Mouse (Mus musculus) megakaryocyte progenitor cell, adult 5-6 weeks (primary cell): ENCODE measurements around the gene Tfb1m. TPM values are rescaled to one million over a fixed set of nuclear protein-coding genes. Genes with fewer than 3 reads are reported as not detected.
A peak's percentile ranks its signal among the peaks of the same experiment; 100 is the strongest.

ENCODE experiments used
- ATAC-seq: replicated peaks from 2 replicates; pipeline ENCODE4 v1.8.0; 2016; ENCODE audit warnings: mild to moderate bottlenecking, moderate TSS enrichment, inconsistent platforms; ENCODE audit not compliant: poor library complexity
- total RNA-seq, 2 experiments: library from RNA; stranded (forward) in 1 of 2; stranded (reverse) in 1 of 2; fragments of 157-497, 149-512 nt in 1 of 2; fragments of 200-1000 nt in 1 of 2; gene quantifications; 2 replicates each; pipeline versions ENCODE4 v1.2.3 to v1.2.4; 2015 to 2017

Gene Tfb1m
- total RNA-seq, 2 experiments from 2014 or later: 12.1 to 24.0 TPM

DNA sequence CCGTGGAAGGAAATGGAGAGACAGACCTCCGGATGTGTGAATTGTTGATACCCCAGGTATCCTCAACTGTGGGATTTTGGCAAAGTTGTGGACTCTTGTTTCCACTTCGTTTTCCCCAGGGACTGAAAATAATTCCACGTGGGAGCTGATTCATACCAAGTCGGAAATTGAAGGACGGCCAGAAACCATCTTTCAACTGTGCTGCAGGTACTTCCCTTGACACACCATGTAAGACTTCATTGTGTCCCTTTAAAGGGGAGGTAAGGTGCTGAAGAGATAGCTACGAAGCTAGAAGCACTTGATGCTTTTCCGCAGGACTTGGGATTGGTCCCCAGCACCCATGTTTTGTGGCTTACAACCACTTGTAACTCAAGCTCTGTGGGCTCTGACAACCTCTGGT, 41.7 kb downstream of the Tfb1m start:
- ATAC-seq: no peak

DNA sequence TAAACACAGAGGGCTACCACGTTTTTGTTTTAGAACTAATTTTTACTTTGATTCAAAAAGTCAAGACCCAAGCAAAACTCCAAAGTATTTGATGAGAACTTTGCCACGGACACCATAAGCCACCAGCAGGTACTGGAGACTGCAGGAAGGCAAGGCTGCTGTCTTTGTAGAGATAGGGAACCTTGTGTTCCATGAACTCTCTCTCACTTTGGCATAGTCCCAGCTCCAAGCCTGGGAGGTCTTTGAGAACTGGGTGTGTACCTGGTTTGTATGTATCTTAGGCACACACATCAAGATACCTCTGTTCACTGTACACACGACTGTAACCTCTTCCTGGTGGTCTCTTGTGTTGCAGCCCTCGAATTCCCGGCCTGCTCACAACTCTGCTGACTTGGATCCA, 43.3 kb downstream of the Tfb1m start:
- ATAC-seq: peak; percentile 51

DNA sequence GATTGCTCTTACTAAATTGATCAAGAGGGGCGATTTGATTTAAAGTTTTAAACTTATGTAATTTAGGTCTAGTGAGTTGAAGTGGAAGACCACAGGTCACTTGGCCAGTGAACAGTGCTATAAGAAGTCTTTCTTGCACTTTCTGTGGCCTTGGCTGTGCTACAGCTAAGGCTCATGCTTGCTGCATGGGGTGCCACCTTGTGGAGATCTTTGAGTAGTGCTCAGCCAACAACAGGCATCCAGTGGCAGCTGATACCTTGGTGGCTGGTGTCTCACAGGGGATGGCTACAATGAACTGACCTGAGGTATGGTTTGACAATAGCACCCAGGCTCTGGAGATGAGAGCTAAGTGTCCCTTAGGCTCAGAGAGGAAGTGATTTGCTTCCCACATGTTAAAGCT, 47.7 kb downstream of the Tfb1m start:
- ATAC-seq: peak; percentile 95

DNA sequence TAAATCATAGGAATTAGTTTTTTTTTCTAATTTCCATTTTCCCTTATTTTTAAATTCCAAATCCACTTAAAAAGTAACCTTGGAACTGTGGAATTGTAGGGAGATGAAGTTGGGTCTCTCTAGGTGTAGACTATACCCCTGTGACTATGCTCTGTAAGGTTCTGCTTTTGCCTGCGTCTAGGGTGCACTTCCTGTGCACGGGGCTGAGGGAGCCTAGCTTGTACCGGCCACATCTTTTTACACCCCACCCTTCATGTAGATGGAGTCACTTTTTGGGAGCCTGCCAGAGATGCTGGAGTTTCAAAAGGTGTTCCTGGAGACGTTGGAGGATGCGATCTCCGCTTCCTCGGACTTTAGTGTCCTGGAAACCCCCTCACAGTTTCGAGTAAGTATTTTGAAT, 51.1 kb downstream of the Tfb1m start:
- ATAC-seq: peak; percentile 62

DNA sequence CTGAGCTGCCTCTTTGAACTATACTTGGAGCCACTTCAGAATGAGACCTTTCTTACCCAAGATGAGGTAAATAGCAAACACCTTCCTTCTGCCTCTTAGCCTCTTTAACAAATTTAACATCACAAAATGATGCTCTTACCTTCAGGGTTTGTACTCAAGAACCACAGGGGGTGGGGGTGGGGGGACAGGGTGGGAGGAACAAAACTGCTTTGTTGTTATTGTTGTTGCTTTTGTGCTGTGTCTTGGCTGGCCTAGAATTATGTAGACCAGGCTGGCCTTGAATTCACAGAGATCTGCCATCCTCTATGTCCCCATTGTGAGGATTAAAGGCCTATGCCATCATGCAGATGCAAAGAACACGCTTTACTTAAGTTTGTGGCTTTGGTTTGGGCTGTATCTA, 51.9 kb downstream of the Tfb1m start:
- no peak for ATAC-seq

DNA sequence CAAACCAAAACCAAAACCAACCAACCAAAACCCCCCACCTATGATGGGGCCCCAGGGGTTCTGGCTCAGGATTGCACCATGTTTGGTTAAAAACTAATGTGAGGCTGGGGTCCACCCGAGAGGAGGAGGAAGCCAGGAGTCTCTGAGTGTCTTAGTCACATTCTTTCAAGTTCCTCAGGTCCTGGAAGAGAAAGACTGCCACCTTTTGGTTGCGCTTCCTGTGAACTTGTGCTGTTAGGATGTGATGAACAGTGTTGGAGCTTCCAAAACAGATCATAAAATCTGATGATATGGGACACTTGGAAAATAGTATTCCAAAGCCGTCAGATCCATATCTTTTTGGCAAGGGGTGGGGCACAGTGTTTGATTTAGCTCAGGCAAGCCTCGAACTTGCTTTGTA, 56.6 kb downstream of the Tfb1m start:
- no peak for ATAC-seq

DNA sequence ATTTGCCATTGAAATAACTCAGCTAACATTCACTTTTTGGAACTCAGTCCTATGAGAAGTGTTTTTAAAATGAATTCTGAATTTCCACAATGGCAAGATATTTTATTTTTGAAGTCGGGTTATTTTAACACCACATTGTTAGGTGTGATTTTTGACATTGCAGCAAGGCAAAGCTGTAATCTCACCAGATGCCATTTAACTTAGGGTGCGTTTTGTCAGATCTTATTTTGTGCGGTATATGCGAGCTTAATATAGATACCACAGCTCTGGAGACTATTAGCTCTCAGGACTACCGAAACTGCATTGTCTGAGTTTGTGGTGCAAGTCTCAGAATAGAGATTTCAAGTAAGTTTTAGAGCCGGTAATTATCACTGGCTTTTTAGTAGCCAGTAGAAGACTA, 57.5 kb downstream of the Tfb1m start:
- ATAC-seq: no peak

DNA sequence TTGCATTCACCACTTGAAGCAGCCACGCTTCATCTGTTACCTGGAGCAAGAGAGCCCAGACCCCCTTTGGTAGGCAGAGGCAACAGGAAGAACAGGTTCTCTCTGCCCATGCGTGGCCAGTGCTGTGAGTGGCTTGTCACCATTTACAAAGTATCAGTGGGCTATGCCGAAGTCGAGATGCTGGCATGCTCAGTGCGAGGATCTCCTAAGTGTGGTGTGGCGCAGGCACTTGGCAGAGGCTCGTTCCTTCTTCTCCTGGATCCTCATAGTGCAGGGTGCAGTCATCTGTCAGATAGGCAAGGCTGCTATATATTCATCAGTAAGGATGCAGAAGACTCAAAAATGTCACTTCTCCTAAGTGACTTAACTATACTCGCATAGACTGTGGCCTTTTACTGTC, 58.1 kb downstream of the Tfb1m start:
- no peak for ATAC-seq

DNA sequence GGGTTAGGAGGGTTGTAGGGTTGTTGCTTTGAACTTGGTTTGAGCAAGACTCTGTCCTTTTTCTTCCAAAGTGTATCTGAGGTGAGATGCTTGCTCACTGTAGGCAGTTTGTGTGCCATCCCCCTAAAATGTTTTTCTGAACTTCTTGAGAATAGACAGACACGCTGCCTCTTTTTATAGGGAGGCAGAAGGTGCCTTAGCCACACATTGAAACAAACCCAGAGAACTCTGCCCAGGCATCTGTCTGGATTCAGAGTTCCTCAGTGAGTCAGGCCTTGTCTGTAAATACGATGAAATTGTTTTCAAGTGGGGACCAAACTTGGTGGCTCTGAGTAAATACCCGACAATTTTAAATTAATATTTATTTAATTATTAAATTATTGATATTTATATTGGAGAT, 59.0 kb downstream of the Tfb1m start:
- no peak for ATAC-seq

DNA sequence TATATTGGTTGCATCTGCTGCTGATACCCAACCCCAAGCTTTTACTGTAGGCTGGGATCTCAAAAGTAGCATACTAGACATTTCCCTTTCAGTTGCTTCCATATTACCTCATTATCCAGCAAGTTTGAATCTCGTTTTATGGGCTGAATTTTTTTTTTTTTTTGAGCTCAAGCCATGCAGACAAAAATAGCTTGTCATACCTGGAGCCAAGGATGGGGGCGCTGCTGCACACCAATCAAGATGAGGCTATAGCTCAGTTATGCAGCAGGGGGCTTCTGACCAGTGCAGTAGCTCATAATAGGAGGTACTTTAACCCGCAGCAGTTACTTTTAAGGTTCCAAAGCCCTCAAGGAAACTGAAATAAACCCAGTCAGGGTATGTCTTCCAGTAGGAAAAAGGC, 59.5 kb downstream of the Tfb1m start:
- ATAC-seq: peak; percentile 97

DNA sequence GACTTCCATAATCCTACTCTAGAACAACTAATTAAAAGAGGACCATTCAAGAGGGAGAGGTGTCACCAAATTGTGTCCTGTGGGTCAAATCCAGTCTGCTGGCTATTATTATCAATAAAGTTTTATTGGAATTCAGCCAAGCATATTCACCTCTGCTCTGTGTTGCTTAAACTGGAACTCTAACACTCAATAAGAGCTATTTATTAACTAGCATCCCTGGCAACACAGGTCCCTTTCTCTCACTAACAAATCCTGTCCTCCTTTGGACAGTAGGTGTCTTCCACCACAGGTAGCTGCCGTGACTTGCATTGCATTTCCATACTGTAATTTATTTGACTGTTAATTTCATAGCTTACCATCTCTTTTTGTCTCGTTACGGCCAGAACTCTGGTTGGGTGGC, 61.5 kb downstream of the Tfb1m start:
- no peak for ATAC-seq

DNA sequence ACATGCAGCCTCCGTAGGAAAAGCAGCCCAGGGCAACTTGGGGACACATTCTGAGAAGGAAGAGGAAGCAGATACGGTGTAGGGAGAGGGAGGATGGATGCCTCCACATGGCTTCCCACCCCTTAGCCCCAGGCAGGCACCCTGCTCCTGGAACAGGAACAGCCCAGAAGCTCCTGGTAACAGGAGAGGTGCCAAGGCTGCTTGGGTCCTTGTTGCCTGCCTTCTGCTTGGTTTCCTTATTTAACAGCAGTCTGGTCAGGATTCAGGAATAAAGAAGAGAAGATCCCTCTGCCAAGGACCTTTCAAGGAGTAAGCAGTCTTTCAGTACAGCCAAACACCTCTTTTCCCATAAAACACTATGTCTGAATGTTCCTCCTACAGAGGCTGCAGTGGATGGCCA, 62.0 kb downstream of the Tfb1m start:
- ATAC-seq: no peak

DNA sequence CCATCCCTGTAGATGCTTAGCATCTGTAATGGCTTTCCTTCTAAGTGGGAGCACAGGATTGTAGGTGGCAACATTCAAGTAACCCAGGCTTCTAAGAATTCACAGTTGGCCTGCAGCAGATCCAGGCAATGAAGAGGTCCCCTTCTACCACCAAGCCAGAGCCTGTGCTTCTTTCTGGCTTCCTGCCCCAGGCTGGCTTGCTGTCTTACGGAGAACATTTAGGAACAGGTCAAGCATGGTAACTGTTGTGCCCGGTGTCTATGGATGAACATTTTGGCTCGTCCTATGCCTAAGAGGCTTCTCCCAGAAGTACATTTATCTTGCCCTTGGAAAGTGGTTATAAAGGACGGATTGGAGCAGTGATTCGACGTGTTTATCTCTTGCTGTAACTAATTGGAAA, 65.9 kb downstream of the Tfb1m start:
- ATAC-seq: no peak

DNA sequence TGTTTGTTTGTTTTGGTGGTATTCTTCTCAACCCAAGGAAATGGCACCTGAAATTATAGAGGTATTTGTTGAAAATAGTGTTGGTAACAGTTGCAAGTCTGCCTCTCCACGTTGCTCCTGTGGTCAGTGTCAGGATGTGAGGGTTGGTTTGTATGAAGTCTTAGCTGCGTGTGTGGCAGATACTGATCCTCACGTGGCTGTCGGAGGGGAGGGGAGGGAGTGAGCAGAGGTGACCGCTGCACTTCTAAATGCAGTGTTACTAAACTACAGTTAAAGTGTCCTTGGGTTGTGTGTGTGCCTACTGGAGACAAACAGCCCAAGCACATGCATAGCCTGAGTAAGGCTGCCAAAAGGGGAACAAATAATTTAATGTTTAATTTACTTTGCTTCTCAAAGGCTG, 66.5 kb downstream of the Tfb1m start:
- peak; percentile 59 for ATAC-seq

DNA sequence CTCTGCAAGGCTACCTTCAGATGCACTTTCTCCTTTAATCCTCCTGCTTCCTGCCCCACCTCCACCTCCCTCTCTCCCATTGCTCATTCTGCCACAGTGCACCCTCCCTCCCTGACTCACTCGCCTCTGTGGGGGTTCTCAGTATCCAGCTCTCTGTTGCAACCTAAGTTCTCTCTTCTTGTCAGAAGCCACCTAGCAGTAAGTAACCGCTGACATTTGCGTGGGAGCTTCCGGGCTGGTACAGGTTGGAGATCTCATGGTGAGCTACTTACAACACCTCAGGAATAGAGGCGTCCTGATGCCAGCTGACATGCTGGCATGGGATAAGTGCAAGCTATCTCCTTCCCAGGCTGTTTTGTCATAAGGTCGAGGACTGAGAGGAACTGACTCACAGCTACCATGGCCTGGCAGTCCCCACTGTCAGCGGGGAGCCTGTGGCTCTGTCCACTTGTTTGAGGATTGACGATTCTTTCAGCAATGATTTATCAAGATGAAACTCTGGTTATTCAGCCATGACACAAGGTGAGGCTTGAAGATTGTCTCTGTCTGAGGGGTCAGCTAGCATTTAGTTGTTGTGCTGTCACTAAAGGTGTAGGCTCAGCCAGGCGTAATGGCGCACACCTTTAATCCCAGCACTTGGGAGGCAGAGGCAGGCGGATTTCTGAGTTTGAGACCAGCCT, 67.2 kb downstream of the Tfb1m start:
- peak; percentile 70 for ATAC-seq

DNA sequence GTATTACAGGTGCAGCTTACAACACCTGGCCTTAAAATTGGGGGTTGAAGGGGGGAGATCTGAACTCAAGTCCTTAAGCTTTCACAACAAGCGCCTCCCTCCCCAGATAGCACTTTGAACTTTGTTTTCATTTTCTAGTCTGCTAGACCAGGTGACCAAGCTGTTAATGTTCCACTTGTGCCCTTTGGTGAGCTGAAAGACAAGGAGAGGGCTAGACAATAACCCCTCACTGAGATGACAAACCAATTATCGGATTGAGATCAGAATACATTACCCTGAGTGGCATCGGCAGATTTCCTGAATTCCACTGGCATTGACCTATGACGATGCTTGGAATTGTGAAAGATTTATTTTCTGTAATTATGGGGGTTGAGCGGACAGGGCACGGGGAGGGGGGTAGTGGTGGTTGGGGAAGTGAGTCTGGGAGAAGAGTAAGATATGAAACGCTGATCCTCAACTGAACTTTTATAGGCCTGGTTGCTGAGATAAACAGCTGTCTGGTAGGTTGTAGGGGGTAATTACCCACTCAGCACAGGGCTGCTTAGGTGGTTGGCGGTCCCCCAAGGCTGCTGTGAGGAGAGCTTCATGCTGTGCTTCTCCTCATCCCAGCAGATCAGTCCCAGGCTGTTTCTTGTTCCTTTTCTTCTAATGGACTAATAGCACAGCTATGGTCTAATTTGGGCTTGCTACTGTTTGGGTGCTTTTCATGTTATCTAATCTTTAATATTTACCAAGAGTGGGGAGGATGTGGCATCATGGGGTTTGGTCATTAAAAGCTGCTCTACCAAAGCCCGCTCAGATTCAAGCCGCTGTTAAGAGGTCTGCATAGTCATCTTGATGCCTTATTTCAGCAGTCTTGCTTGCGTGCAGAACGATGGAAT, 69.6 kb downstream of the Tfb1m start:
- ATAC-seq: peak; percentile 59

DNA sequence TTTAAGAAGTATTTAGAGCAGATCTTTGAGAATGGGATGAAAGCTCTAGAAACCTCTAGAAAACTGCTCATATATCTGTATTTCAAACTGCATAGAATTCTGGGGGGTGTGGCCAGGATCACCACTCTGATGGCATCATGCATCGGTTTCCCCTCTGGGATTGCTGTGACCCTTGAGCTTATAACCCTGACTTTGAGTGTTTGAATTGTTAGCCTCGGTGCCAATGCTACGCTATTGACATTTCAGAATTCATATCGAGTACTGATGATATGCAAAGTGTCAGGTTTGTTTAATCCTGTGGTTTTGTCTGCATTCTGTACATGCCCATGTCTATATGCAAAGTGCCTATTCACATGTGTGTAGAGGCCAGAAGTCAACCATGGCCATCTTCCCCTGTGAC, 70.4 kb downstream of the Tfb1m start:
- ATAC-seq: no peak

DNA sequence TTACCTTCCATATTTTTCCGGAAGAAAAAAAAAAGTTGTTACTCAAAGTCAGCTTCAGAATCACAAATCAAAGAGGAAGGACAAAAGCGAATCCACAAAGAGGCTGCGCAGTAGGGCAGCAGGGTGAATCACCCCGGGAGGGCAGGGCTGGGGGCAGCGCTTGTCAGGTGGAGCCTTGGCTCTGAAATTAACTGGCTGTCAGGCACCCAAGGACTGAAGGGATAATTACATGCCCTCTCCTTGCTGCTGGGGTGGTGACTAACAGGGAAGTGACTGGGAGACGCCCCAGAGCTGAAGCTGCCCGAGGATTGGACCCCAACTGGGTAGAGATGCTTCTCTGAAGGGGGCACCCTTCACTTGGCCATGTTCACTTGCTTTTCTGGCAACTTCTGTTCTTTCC, 71.7 kb downstream of the Tfb1m start:
- ATAC-seq: no peak

DNA sequence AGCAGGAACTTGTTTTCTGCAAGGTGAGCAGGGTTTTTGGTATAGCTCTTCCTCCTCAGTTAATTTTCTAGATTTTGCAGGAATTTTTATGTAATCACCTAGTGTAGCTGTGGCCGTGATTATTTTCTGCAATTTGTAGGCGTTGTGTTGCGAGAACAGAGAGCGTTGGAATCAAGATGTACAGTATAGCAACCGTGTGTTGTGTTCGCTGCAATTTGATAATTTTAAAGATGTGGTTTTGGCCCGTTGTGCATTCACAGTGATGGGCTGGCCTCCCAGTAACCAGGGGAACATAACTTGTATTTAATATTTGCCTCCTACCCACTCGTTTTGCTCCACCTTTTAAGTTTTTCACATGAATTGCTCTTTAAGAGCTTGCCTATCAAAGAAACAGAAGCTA, 74.5 kb downstream of the Tfb1m start:
- ATAC-seq: peak; percentile 45

DNA sequence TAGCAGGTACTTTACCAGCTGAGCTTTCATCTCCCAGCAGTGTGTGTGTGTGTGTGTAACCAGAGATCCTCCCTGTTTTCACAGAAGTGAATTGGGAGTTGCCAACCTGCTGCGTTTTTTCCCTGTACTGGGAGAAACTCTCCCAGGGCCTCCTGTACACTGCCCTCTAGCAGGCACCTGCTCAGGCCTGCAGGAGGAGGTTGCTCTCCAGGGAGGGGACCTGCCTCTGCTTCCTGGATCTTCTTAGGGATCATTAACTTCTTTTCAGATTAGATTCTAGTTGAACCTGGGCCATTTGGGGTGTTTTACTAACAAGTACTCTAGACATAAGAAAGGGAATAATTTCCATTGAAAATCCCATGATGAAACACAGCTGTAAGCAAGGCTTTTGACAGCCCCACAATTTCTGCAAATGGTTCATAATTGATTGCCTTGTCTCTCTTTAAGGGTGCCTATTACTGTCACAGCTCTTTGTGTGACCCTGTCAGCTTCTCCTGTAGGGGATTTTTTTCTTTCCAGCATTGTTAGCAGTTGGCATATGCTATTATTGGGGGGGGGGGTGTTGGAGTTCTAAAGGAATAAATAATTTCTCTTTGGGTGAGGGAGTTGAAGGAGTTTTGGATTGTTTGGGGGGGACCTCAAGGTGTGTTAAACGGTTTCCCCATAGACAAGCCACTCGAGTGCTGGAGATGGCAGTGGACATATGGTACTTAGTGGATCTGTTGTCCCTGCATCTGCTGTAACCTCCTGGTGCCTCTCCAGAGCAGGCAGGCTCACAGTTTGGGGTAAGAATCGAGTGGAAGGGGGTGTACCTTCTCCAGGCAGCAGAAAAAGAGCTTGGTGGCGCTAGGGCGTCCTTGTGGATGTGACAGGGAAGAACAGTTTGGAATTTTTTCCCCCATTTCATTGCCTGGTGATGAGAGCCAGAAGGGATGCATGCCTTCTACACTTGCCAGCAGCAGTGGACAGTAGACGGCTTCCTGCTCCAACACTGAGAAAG, 75.7 kb downstream of the Tfb1m start:
- ATAC-seq: no peak

DNA sequence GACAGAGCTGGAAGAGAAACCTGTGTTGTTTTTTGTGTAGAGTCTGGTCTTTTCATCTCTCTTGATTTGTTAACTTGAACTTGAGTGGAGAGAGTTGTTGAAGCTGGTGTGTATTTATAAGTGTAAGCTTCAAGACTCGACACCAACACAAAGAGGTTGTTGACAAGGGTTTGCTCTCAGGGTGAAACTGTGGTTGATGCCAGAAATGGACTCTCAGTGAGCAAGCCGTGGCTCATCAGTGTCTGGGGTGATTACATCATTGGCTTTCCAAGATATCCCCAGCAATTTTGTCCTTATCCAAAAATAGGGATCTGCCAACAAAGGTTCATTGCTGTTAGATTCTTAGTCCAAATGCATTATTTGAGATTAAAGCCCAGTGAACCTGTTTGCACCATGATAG, 81.0 kb downstream of the Tfb1m start:
- ATAC-seq: no peak
